Mouse (Mus musculus): Measurements from ENCODE around the gene Vsir. TPM values are rescaled to one million over a fixed set of nuclear protein-coding genes. Genes with fewer than 3 reads are reported as not detected.
A peak's percentile ranks its signal among the peaks of the same experiment; 100 is the strongest.

Vsir gene
- total RNA-seq, 2 experiments from 2014 or later, result 20.2 to 23.5 TPM

GRCm38 (mm10) chr10:60351761-60352455, 5.3 kb downstream of the Vsir start:
- intact Hi-C loops (cut with DNase I), result no loop called here
- peak; percentile 78 for DNase-seq (ENCODE audit: low spot score)

- intact Hi-C loops (cut with DNase I), result loop anchor here (2.0 kb wide), 1 partner anchor 15 kb away; no protein-coding TSS in a partner anchor
- DNase-seq (ENCODE audit: low spot score), result peak; percentile 57
Observed at GRCm38 (mm10) chr10:60353241-60354002, 6.8 kb downstream of the Vsir start.

DNA sequence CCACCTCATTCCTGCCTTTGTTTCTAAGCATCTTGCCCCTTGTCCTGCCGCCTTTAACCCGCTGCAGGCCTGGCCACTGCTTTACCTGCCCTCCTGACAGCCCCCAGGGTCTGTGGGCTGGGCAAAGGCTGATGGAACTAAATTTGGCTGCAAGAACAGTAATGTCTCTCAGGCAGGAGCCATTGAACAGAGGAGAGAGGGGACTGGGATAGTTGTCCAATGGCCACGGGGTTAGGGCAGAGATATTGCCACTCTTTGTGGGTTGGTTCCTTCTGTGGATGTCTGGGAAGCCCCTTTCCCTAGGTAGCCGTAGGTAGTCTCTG, 7.3 kb downstream of the Vsir start:
- no peak for DNase-seq (ENCODE audit: low spot score)
- intact Hi-C loops (cut with DNase I), result loop anchor here (2.0 kb wide), 1 partner anchor 15 kb away; no protein-coding TSS in a partner anchor

- DNase-seq (ENCODE audit: low spot score), result no peak
- intact Hi-C loops (cut with DNase I), result loop anchor here (2.0 kb wide), 1 partner anchor 14 kb away; no protein-coding TSS in a partner anchor
Observed at GRCm38 (mm10) chr10:60354881-60355677, 8.4 kb downstream of the Vsir start.

GRCm38 (mm10) chr10:60357441-60357840, 10.8 kb downstream of the Vsir start:
- intact Hi-C loops (cut with DNase I), result no loop called here
- no peak for DNase-seq (ENCODE audit: low spot score)

DNA sequence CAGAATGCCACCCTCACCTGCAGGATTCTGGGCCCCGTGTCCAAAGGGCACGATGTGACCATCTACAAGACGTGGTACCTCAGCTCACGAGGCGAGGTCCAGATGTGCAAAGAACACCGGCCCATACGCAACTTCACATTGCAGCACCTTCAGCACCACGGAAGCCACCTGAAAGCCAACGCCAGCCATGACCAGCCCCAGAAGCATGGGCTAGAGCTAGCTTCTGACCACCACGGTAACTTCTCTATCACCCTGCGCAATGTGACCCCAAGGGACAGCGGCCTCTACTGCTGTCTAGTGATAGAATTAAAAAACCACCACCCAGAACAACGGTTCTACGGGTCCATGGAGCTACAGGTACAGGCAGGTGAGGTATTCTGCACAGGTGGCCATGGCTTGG, 11.2 kb downstream of the Vsir start:
- intact Hi-C loops (cut with DNase I), result no loop called here
- DNase-seq (ENCODE audit: low spot score), result no peak

- intact Hi-C loops (cut with DNase I), result no loop called here
- DNase-seq (ENCODE audit: low spot score), result no peak
Observed at GRCm38 (mm10) chr10:60358776-60359175, 12.1 kb downstream of the Vsir start.

GRCm38 (mm10) chr10:60361615-60362309, 15.1 kb downstream of the Vsir start:
- intact Hi-C loops (cut with DNase I), result no loop called here
- DNase-seq (ENCODE audit: low spot score), result no peak

- no peak for DNase-seq (ENCODE audit: low spot score)
Observed at GRCm38 (mm10) chr10:60362310-60362628, 15.6 kb downstream of the Vsir start.

GRCm38 (mm10) chr10:60363426-60363825, 16.8 kb downstream of the Vsir start:
- intact Hi-C loops (cut with DNase I), result no loop called here
- DNase-seq (ENCODE audit: low spot score), result no peak

More at GRCm38 (mm10) chr10:60362310-60362628, 15.6 kb downstream of the Vsir start:
- intact Hi-C loops (cut with DNase I), result no loop called here

GRCm38 (mm10) chr10:60367145-60367544, 20.5 kb downstream of the Vsir start:
- DNase-seq (ENCODE audit: low spot score), result no peak
- intact Hi-C loops (cut with DNase I), result no loop called here

DNA sequence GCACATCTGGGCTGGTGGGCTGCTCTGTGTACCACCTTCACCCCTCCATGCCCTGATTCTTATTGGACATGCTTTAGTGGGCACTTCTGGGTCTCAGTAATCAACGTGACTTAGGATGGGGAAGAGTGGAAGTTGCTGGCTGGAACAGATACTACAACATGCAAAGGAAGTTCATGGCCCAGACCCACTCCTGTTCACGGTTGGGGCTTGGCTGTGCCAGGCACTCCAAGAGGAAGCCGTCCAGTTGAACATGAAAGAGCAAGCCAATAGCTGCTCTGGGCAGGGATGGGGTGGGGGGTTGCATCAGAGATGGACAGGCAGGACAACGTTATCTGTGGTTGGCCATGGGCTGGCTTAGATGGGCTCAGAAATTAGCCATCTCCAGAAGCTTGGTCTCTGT, 21.3 kb downstream of the Vsir start:
- intact Hi-C loops (cut with DNase I), result loop anchor here (2.0 kb wide), 1 partner anchor 13 kb away; no protein-coding TSS in a partner anchor
- DNase-seq (ENCODE audit: low spot score), result no peak

DNA sequence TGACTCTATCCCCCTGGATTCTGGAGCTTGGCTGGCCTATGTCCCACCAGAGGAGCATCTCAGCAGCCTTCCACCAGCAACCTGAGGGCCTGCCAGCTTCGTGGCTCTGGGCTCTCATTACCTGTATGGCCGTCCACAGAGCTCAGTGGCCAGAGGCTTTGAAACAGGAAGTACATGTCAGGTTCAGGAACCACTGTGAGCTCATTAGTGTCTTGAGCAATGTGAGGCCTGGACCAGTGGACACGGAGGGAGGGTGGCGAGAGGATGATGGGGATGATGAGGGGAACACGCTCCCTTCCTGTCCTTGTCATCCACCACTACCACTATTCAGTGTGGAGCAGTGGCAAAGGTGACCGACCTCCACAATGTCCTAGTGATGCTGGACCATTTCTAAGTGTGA, 22.8 kb downstream of the Vsir start:
- no peak for DNase-seq (ENCODE audit: low spot score)
- intact Hi-C loops (cut with DNase I), result loop anchor here (2.0 kb wide), 1 partner anchor 15 kb away; no protein-coding TSS in a partner anchor

DNA sequence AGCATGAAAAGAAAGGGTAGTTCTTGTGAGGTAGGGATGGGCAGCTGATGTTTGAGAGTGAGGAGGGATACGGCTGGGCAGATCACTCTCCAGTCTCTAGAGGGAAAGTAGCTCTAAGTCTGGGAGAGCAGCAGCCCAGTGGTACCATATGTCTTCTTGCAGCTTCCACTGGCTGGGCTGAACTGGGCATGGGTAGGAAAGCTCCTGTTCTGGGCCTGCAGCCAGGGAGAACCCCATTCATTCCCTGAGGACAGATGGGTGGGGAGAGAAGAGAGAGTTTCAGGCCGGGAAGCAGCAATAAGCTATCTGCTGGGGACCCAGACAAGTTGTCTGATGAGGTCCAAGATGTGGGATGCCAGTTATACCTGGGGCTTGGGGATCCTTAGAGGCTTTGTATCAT, 23.4 kb downstream of the Vsir start:
- intact Hi-C loops (cut with DNase I), result no loop called here

DNA sequence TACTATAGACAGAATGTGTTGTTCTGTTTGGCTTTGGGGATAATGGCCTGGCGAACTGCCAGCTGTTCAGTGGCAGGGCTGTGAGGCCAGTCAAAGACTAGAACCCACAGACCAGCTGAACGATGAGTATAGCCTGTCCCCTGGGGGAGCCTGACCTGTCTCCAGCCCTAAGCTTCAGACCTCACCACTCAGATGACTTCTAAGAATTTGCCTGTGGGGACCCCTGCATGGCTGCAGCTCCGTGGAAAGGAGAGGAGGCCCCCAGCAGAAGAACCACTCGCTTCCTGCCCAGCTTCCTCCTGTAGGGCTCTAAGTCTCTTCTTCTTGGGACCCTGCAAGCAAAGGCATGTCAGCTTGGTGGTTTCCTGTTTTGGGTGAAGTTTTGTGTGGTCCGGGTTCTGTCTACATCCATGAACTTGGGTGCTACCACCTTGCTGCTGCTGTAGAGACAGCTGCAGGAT, 24.0 kb downstream of the Vsir start:
- intact Hi-C loops (cut with DNase I), result no loop called here

More for the DNA sequence above, 23.4 kb downstream of the Vsir start:
- no peak for DNase-seq (ENCODE audit: low spot score)

DNA sequence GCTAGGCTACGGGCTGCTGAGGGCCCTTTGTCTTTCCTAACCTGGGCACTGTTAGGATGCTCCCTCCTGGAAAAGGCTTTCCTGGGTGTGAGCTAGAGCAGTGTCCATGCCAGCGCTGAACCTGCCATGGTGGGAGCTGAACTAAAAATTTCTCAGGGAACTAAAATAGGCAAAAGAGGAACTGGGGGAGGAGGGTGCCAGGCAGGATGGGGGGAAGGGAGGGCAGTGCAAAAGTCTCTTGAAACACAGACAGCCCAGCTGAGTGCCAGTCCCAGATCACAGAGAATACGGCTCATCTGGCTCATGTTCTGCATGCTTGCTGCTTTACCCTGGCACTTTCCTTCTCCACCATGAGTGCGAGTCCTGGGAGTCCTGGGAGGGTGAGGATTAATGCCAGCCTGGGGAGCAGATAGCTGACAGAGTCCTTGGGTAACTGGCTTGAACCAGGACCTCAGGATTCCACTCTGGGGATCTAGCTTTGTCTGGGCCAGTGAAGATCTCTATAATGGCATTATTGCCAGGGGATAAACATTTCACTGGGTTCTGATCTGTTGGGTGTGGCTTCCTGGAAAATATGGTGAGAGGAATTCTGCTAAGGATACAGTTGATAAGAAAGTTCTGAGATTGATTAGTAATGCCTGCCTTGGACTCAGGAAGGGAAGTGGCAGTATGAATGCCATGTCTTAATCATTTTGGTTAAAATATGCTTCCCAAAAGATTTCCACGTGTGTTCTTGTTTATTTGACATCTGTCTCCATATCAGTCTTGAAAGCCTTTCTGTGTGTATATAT, 25.1 kb downstream of the Vsir start:
- no peak for DNase-seq (ENCODE audit: low spot score)
- intact Hi-C loops (cut with DNase I), result no loop called here

More for the DNA sequence above, 24.0 kb downstream of the Vsir start:
- DNase-seq (ENCODE audit: low spot score), result no peak

DNA sequence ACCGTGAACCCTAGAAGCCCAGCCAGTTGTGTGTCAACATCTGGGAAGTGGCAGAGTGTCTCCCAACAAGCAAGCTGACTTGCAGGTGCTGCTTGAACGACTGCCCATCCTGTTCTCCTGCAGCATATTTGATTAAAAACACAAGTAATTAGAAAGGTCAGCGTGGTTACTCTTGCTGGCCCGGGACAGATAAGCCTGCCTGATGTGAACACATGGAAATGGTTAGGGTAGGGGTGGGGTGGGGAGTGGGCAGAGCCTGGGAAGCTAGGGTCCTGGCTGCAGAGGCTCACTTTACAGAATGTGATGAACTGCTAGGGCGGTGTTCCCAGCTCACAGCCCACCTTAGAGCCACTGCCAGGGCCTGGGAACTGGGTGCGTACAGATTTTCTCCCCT, 26.9 kb downstream of the Vsir start:
- DNase-seq (ENCODE audit: low spot score), result no peak
- intact Hi-C loops (cut with DNase I), result no loop called here

DNA sequence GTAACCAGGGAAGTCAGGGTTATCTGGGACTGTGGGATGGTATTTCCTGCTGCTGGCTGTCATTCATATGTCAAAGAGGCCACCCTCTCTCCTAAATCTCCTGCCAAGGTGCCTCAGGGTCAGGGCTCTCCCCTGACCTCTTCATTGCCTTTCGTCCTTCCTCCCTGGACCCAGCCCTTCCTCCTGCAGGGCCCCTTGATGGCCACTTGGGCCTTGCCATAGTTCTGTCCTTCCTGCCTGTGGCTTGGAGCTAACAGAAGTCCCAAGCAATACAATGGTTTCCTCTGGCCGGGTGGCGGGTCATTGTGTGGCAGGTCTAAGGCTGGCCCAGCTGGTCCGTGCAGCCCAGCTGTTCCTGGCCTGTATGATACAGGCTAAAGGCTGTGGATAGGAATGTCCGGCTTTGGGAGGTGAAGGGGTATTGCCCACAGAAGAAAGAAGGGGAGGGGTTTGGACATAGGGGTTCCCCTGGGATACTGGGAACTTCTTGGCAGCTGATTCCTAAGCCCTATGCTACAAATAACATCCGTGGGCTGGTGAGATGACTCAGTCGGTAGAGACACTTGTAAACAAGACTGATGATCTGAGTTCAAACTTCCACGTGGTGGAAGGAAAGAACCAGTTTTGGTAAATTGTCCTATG, 27.4 kb downstream of the Vsir start:
- intact Hi-C loops (cut with DNase I), result loop anchor here (2.0 kb wide), 1 partner anchor 27 kb away; the partner anchor contains the start of gene Vsir
- peak; percentile 61 for DNase-seq (ENCODE audit: low spot score)

DNA sequence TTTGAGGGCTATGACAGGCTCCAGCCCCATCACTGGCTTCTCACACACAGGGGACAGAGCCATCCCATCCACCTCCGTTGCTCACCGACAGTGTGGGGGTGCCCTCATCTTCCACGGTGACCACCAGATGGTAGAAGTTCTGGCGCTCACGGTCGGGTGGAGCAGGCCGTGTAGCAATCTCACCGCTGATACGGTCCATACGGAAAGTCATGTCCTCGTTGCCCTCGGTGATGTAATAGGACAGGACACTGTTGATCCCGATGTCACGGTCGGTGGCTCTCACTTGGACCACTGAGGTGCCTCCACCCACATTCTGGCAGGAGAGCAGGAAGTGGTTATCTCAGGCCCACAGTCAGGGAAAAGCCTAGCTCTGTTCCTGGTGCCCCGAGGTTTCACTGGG, 30.1 kb downstream of the Vsir start:
- no peak for DNase-seq (ENCODE audit: low spot score)
- intact Hi-C loops (cut with DNase I), result no loop called here

Data from heart, postnatal 25 days (tissue).